Mouse (Mus musculus) hindbrain, embryonic 13.5 days (tissue): ENCODE data around the gene Slc13a3. TPM values are rescaled to one million over a fixed set of nuclear protein-coding genes. Genes with fewer than 3 reads are reported as not detected.

Experiments
- ATAC-seq: fragments of 200-750 bp; cut with Nextera tagmentation; 2 replicates; pipeline ENCODE4 v1.8.0; 2017; ENCODE audit warnings: moderate TSS enrichment; ENCODE audit not compliant: low FRiP score
- H3K27ac ChIP-seq: fragments of 300-500 bp; sonication (generic); 2 replicates; pipeline ENCODE4 v1.5.1; 2015; ENCODE audit warnings: inconsistent platforms, mild to moderate bottlenecking, moderate library complexity
- H3K27me3 ChIP-seq: fragments of 300-500 bp; sonication (generic); 2 replicates; pipeline ENCODE4 v1.6.1; 2015; ENCODE audit warnings: mild to moderate bottlenecking, inconsistent platforms
- H3K36me3 ChIP-seq: fragments of 300-500 bp; sonication (generic); 2 replicates; pipeline ENCODE4 v1.6.1; 2015; ENCODE audit warnings: mild to moderate bottlenecking, inconsistent platforms
- H3K4me1 ChIP-seq: fragments of 300-500 bp; sonication (generic); replicated peaks from 2 replicates; pipeline ENCODE4 v1.6.1; 2015; ENCODE audit warnings: inconsistent platforms
- H3K4me2 ChIP-seq: fragments of 300-500 bp; sonication (generic); 2 replicates; pipeline ENCODE4 v1.6.1; 2015; ENCODE audit warnings: inconsistent platforms, mild to moderate bottlenecking, moderate library complexity
- H3K4me3 ChIP-seq: fragments of 300-500 bp; sonication (generic); 2 replicates; pipeline ENCODE4 v1.5.1; 2015; ENCODE audit warnings: mild to moderate bottlenecking, inconsistent platforms
- H3K9ac ChIP-seq: fragments of 300-500 bp; sonication (generic); 2 replicates; pipeline ENCODE4 v1.6.1; 2015; ENCODE audit warnings: mild to moderate bottlenecking, inconsistent platforms
- H3K9me3 ChIP-seq: fragments of 300-500 bp; sonication (generic); 2 replicates; pipeline ENCODE4 v1.6.1; 2016; ENCODE audit warnings: inconsistent platforms
- WGBS: fragments of 180-500 bp; shearing (Covaris S2); methylation state at CpG from one replicate; pipeline ENCODE4 v1.1.7; 2015; 5-methylcytosine and 5-hydroxymethylcytosine counted together
- polyA plus RNA-seq: library from polyadenylated mRNA; unstranded; fragments of >200 nt; fragmentation: Nextera tagmentation; extraction: Ambion mirVana; gene quantifications from 2 replicates; pipeline ENCODE4 v1.2.1, GENCODE M21; 2015

The Slc13a3 gene
- polyA plus RNA-seq, 1 experiment from 2014 or later, result 2.6 TPM

DNA sequence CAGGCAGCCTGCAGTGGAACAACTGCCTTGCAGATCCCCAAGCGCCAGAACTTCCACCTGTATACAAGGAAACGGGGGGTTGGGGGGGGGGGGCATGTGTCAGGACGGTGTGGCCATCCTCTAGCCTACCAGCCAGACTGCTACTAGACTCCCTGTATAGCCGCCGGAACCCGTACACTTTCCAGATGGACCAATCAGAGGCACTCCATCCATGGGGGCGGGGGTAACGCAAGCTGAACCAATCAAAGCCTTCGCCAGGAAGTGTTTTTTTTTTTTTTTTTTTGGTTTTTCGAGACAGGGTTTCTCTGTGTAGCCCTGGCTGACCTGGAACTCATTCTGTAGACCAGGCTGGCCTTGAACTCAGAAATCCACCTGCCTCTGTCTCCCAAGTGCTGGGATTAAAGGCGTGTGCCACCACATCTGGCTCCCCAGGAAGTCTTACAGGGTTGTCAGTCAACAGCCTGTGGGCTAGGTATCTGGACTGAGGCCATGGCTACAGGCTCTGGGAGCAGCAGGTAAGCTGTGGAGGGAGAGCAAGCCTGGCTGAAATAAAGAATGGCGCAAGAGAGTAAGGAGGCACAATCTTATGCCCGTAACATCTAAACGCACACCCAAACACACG, 74.8 kb downstream of the Slc13a3 start:
- Histone ChIP-seq H3K4me3 (no peak overlapping the region), H3K9ac (no peak overlapping the region), H3K36me3 (no peaks in the 10 kb centered on the region), H3K27me3 (no peaks in the 10 kb centered on the region), H3K4me2 (no peak overlapping the region), H3K27ac (peak overlapping the region; percentile 71), H3K9me3 (no peaks in the 10 kb centered on the region), H3K4me1 (peaks cover 15% of the 10 kb centered on the region)
- WGBS, result 60% methylated on average over 15 of the region's 15 CpGs
- 0 out of 2 replicates have a peak, but pooled peaks have one; percentile 37 for ATAC-seq

GRCm38 (mm10) chr2:165397502-165398163, 75.4 kb downstream of the Slc13a3 start:
- peaks cover 15% of the 10 kb centered on the region for H3K4me1 ChIP-seq
- H3K27me3 ChIP-seq, result no peaks in the 10 kb centered on the region
- no peaks in the 10 kb centered on the region for H3K9me3 ChIP-seq
- H3K9ac ChIP-seq, result 0 out of 2 replicates have a peak overlapping the region, but pooled peaks have one; percentile 14
- ATAC-seq, result peak; percentile 18; the same call in 1 of the 2 replicates
- peak overlapping the region; percentile 71 for H3K27ac ChIP-seq
- H3K36me3 ChIP-seq, result no peaks in the 10 kb centered on the region
- no peak overlapping the region for H3K4me2 ChIP-seq
- 57% methylated on average over 23 of the region's 23 CpGs for WGBS
- H3K4me3 ChIP-seq, result no peak overlapping the region

GRCm38 (mm10) chr2:165396831-165397501, 76.1 kb downstream of the Slc13a3 start:
- 40% methylated on average over 20 of the region's 20 CpGs for WGBS
- H3K4me1 ChIP-seq, result peaks cover 18% of the 10 kb centered on the region
- no peak for ATAC-seq
- H3K27ac ChIP-seq, result peak overlapping the region; percentile 71
- H3K27me3 ChIP-seq, result no peaks in the 10 kb centered on the region
- H3K4me3 ChIP-seq, result no peak overlapping the region
- H3K9me3 ChIP-seq, result no peaks in the 10 kb centered on the region
- no peak overlapping the region for H3K4me2 ChIP-seq
- no peaks in the 10 kb centered on the region for H3K36me3 ChIP-seq
- 0 out of 2 replicates have a peak overlapping the region, but pooled peaks have one; percentile 14 for H3K9ac ChIP-seq

DNA sequence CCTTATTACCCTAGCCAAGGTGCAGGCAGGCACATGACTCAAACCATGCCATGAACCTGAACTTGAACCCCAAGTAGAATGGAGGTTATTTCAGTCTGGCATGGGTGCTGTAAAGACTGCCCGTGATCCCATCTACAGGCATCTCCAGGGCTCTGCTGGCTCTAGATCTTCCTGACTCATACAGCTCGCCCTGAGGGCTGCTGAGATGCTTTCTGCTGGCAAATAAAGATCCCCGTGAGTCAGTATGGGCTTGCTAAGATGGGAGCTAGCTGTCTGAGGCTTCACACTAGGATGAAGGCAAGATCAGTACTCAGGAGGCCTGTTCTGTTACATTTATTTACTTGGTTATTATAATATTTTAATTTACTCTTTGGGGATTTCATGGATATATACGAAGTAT, 80.9 kb downstream of the Slc13a3 start:
- H3K4me2 ChIP-seq, result no peak overlapping the region
- H3K36me3 ChIP-seq, result no peaks in the 10 kb centered on the region
- no peak overlapping the region for H3K4me3 ChIP-seq
- peaks cover 11% of the 10 kb centered on the region for H3K4me1 ChIP-seq
- peak overlapping the region; percentile 13; the same call in 1 of the 2 replicates for H3K9ac ChIP-seq
- H3K27me3 ChIP-seq, result no peaks in the 10 kb centered on the region
- no peak for ATAC-seq
- H3K27ac ChIP-seq, result no peak overlapping the region
- 81% methylated on average over 4 of the region's 4 CpGs for WGBS
- H3K9me3 ChIP-seq, result no peaks in the 10 kb centered on the region

- 19% methylated on average over 8 of the region's 8 CpGs for WGBS
- Histone ChIP-seq H3K4me2 (no peak overlapping the region), H3K4me3 (no peak overlapping the region), H3K36me3 (peaks cover 3% of the 10 kb centered on the region), H3K9me3 (no peaks in the 10 kb centered on the region), H3K4me1 (peaks cover 10% of the 10 kb centered on the region), H3K27me3 (no peaks in the 10 kb centered on the region), H3K9ac (0 out of 2 replicates have a peak overlapping the region, but pooled peaks have one; percentile 13), H3K27ac (no peak overlapping the region)
- no peak for ATAC-seq
Measured at GRCm38 (mm10) chr2:165391561-165391960, 81.5 kb downstream of the Slc13a3 start.

GRCm38 (mm10) chr2:165389299-165389952, 83.6 kb downstream of the Slc13a3 start:
- Histone ChIP-seq H3K27ac (no peak overlapping the region), H3K36me3 (peaks cover 24% of the 10 kb centered on the region), H3K4me2 (no peak overlapping the region), H3K4me3 (no peak overlapping the region), H3K9ac (no peak overlapping the region), H3K27me3 (no peaks in the 10 kb centered on the region), H3K4me1 (peaks cover 25% of the 10 kb centered on the region), H3K9me3 (no peaks in the 10 kb centered on the region)
- WGBS, result 85% methylated on average over 6 of the region's 6 CpGs
- no peak for ATAC-seq

- Histone ChIP-seq H3K4me3 (peak within 1 kb of the TSS; percentile 88), H3K9ac (peak within 1 kb of the TSS; percentile 97), H3K27ac (peak within 1 kb of the TSS; percentile 93), H3K36me3 (peaks cover 38% of the 10 kb centered on the region), H3K9me3 (no peaks in the 10 kb centered on the region), H3K27me3 (no peaks in the 10 kb centered on the region), H3K4me2 (peak within 1 kb of the TSS; percentile 73), H3K4me1 (peaks cover 25% of the 10 kb centered on the region)
- WGBS, result under 1% methylated on average over 40 of the region's 40 CpGs
- peak; percentile 89 for ATAC-seq
Measured at GRCm38 (mm10) chr2:165387844-165388495, 85.1 kb downstream of the Slc13a3 start, which contains the start of gene Zfp334. Gene Zfp334 (minus strand): TSS chr2:165388259.

DNA sequence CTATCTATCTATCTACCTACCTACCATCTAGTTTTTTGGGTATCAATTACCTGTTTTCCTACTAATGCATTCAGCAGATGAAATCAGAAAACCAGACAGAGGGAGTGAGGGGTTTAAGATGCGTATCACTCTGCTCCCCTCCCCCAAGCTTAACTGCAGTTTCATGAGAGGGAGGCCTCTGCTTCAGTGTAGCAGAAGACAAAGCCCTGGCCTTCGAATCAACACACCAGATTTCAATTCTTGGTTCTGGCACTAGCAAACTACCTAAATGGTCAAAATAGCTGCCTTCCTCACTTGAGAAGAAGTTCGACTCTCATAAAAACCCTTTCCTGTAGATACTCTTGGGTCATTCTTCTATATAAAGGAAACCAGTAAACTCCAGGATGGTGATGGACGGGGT, 85.7 kb downstream of the Slc13a3 start:
- H3K9ac ChIP-seq, result peak overlapping the region; percentile 97
- WGBS, result 3% methylated on average over 4 of the region's 4 CpGs
- H3K4me1 ChIP-seq, result peaks cover 25% of the 10 kb centered on the region
- H3K4me3 ChIP-seq, result peak overlapping the region; percentile 88
- H3K27me3 ChIP-seq, result no peaks in the 10 kb centered on the region
- no peak for ATAC-seq
- H3K27ac ChIP-seq, result peak overlapping the region; percentile 93
- H3K36me3 ChIP-seq, result peaks cover 44% of the 10 kb centered on the region
- no peaks in the 10 kb centered on the region for H3K9me3 ChIP-seq
- peak overlapping the region; percentile 73 for H3K4me2 ChIP-seq

GRCm38 (mm10) chr2:165380050-165380449, 93.0 kb downstream of the Slc13a3 start:
- Histone ChIP-seq H3K36me3 (peaks cover 97% of the 10 kb centered on the region), H3K4me2 (no peak overlapping the region), H3K9ac (no peak overlapping the region), H3K27me3 (no peaks in the 10 kb centered on the region), H3K4me1 (peaks cover 19% of the 10 kb centered on the region), H3K27ac (no peak overlapping the region), H3K4me3 (no peak overlapping the region), H3K9me3 (peaks cover 13% of the 10 kb centered on the region)
- 97% methylated on average over 25 of the region's 25 CpGs for WGBS
- no peak for ATAC-seq

DNA sequence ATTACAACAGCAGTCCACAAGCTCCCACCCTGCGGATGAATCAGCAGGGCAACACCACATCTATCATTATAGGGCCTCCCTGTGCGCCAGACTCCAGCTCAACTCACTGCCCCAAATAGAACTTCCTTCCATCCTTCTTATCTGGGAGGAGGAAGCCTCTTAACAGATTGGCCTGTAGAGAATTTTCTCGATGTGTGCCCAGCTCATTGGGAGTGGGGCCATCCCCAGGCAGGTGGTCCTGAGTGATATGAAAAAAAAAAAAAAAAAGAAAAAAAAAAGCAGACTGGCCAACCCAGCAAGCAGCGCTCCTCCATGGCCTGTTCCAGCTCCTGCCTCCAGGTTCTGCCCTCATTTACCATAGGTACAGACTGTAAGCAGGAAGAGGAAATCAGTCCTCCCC, 97.0 kb downstream of the Slc13a3 start:
- Histone ChIP-seq H3K36me3 (peaks cover 65% of the 10 kb centered on the region), H3K27me3 (no peaks in the 10 kb centered on the region), H3K27ac (no peak overlapping the region), H3K9ac (no peak overlapping the region; the same call in 1 of the 2 replicates), H3K4me1 (peaks cover 18% of the 10 kb centered on the region), H3K4me2 (no peak overlapping the region), H3K4me3 (no peak overlapping the region), H3K9me3 (peaks cover 7% of the 10 kb centered on the region)
- 70% methylated on average over 4 of the region's 4 CpGs for WGBS
- no peak for ATAC-seq

- H3K4me3 ChIP-seq, result no peak overlapping the region
- peaks cover 2% of the 10 kb centered on the region; the same call in 1 of the 2 replicates for H3K9me3 ChIP-seq
- H3K36me3 ChIP-seq, result peaks cover 60% of the 10 kb centered on the region
- WGBS, result 76% methylated on average over 5 of the region's 5 CpGs
- no peak for ATAC-seq
- no peaks in the 10 kb centered on the region for H3K27me3 ChIP-seq
- no peak overlapping the region for H3K4me2 ChIP-seq
- no peak overlapping the region; the same call in 1 of the 2 replicates for H3K9ac ChIP-seq
- no peak overlapping the region for H3K27ac ChIP-seq
- peaks cover 18% of the 10 kb centered on the region for H3K4me1 ChIP-seq
Measured at GRCm38 (mm10) chr2:165375478-165375877, 97.6 kb downstream of the Slc13a3 start.
